Mouse (Mus musculus): ENCODE measurements around the gene Mrpl38.
A peak's percentile ranks its signal among the peaks of the same experiment; 100 is the strongest.

Gene Mrpl38

GRCm38 (mm10) chr11:116138468-116139138, at the start of gene Mrpl38:
Gene Mrpl38 (minus strand): TSS chr11:116138868.
- peak; percentile 92 to 94 for DNase-seq

- DNase-seq = no peak
Measured at GRCm38 (mm10) chr11:116187226-116187930, 48.7 kb upstream of the Mrpl38 start.

- DNase-seq = no peak
Measured at GRCm38 (mm10) chr11:116186360-116186759, 47.7 kb upstream of the Mrpl38 start.

- DNase-seq = no peak
Measured at GRCm38 (mm10) chr11:116185836-116186235, 47.2 kb upstream of the Mrpl38 start.

- no peak for DNase-seq
Measured at GRCm38 (mm10) chr11:116178411-116179121, 39.9 kb upstream of the Mrpl38 start.

- DNase-seq = no peak
Measured at GRCm38 (mm10) chr11:116176010-116176409, 37.3 kb upstream of the Mrpl38 start.

GRCm38 (mm10) chr11:116174775-116175448, 36.2 kb upstream of the Mrpl38 start:
- peak; percentile 61 to 80 for DNase-seq

- DNase-seq = no peak
Measured at GRCm38 (mm10) chr11:116171959-116172358, 33.3 kb upstream of the Mrpl38 start.

GRCm38 (mm10) chr11:116170003-116170800, 31.5 kb upstream of the Mrpl38 start:
- peak in 1 of 2 experiments; percentile 14 for DNase-seq

- no peak for DNase-seq
Measured at GRCm38 (mm10) chr11:116169214-116169613, 30.5 kb upstream of the Mrpl38 start.

GRCm38 (mm10) chr11:116167884-116168439, 29.3 kb upstream of the Mrpl38 start, which contains the start of gene Fbf1:
Gene Fbf1 (minus strand): TSS chr11:116168166.
- peak; percentile 96 to 97 for DNase-seq

GRCm38 (mm10) chr11:116167232-116167631, 28.6 kb upstream of the Mrpl38 start:
- DNase-seq = no peak

- DNase-seq = peak in 1 of 2 experiments; percentile 61
Measured at GRCm38 (mm10) chr11:116163002-116163401, 24.3 kb upstream of the Mrpl38 start.

- DNase-seq = peak in 1 of 2 experiments; percentile 23
Measured at GRCm38 (mm10) chr11:116162146-116162545, 23.5 kb upstream of the Mrpl38 start.

GRCm38 (mm10) chr11:116161312-116161711, 22.6 kb upstream of the Mrpl38 start:
- DNase-seq = no peak

GRCm38 (mm10) chr11:116150960-116151359, 12.3 kb upstream of the Mrpl38 start:
- no peak for DNase-seq

- no peak for DNase-seq
Measured at GRCm38 (mm10) chr11:116149341-116149740, 10.7 kb upstream of the Mrpl38 start.

- DNase-seq = no peak
Measured at GRCm38 (mm10) chr11:116148761-116149221, 10.1 kb upstream of the Mrpl38 start.

- peak; percentile 41 to 59 for DNase-seq
Measured at GRCm38 (mm10) chr11:116146294-116146985, 7.8 kb upstream of the Mrpl38 start.

GRCm38 (mm10) chr11:116145481-116146293, 7.0 kb upstream of the Mrpl38 start:
- no peak for DNase-seq

Data from kidney, postnatal 4 days (tissue).